Mouse (Mus musculus) embryonic facial prominence, embryonic 14.5 days (tissue): ENCODE measurements around the gene Hes6. TPM values are rescaled to one million over a fixed set of nuclear protein-coding genes. Genes with fewer than 3 reads are reported as not detected.

ENCODE experiments used
- ATAC-seq: fragments of 200-750 bp; cut with Nextera tagmentation; 2 replicates; pipeline ENCODE4 v1.8.0; 2017; ENCODE audit warnings: low read depth, moderate number of reproducible peaks, moderate TSS enrichment
- DNase-seq: peaks from one replicate; pipeline ENCODE4 v3.0.0-alpha.2; 2015; ENCODE audit warnings: low spot score
- H3K27ac ChIP-seq: fragments of 300-500 bp; sonication (generic); replicated peaks from 2 replicates; pipeline ENCODE4 v1.5.1; 2014; ENCODE audit warnings: low read depth, mild to moderate bottlenecking, low read length, moderate library complexity
- H3K27me3 ChIP-seq: fragments of 300-500 bp; sonication (generic); replicated peaks from 2 replicates; pipeline ENCODE4 v1.6.1; 2014; ENCODE audit warnings: low read length; ENCODE audit not compliant: control insufficient read depth, insufficient read depth
- H3K36me3 ChIP-seq: fragments of 300-500 bp; sonication (generic); 2 replicates; pipeline ENCODE4 v1.6.1; 2014; ENCODE audit warnings: low read length, mixed read lengths; ENCODE audit not compliant: control insufficient read depth, insufficient read depth
- H3K4me1 ChIP-seq: fragments of 300-500 bp; sonication (generic); 2 replicates; pipeline ENCODE4 v1.6.1; 2014; ENCODE audit warnings: antibody characterized with exemption, low read length; ENCODE audit not compliant: control insufficient read depth, insufficient read depth
- H3K4me2 ChIP-seq: fragments of 300-500 bp; sonication (generic); 2 replicates; pipeline ENCODE4 v1.6.1; 2014; ENCODE audit warnings: low read depth, mild to moderate bottlenecking, low read length, moderate library complexity, mixed read lengths
- H3K4me3 ChIP-seq: fragments of 300-500 bp; sonication (generic); 2 replicates; pipeline ENCODE4 v1.5.1; 2014; ENCODE audit warnings: low read depth, mild to moderate bottlenecking, low read length
- H3K9ac ChIP-seq: fragments of 300-500 bp; sonication (generic); 2 replicates; pipeline ENCODE4 v1.6.1; 2014; ENCODE audit warnings: low read depth, mild to moderate bottlenecking, low read length, moderate library complexity, mixed read lengths
- H3K9me3 ChIP-seq: fragments of 300-500 bp; sonication (generic); 2 replicates; pipeline ENCODE4 v1.6.1; 2016; ENCODE audit warnings: low read length; ENCODE audit not compliant: control insufficient read depth
- WGBS: fragments of 180-500 bp; shearing (Covaris S2); extraction: QIAGEN DNeasy Blood & Tissue Kit; methylation state at CpG from one replicate; pipeline ENCODE4 v1.1.7; 2014; 5-methylcytosine and 5-hydroxymethylcytosine counted together
- polyA plus RNA-seq: library from polyadenylated mRNA; unstranded; fragments of >200 nt; fragmentation: Nextera tagmentation; extraction: Ambion mirVana; gene quantifications from 2 replicates; pipeline ENCODE4 v1.2.1, GENCODE M21; 2014

Gene Hes6
- polyA plus RNA-seq, 1 experiment from 2014 or later, result 106 TPM

DNA sequence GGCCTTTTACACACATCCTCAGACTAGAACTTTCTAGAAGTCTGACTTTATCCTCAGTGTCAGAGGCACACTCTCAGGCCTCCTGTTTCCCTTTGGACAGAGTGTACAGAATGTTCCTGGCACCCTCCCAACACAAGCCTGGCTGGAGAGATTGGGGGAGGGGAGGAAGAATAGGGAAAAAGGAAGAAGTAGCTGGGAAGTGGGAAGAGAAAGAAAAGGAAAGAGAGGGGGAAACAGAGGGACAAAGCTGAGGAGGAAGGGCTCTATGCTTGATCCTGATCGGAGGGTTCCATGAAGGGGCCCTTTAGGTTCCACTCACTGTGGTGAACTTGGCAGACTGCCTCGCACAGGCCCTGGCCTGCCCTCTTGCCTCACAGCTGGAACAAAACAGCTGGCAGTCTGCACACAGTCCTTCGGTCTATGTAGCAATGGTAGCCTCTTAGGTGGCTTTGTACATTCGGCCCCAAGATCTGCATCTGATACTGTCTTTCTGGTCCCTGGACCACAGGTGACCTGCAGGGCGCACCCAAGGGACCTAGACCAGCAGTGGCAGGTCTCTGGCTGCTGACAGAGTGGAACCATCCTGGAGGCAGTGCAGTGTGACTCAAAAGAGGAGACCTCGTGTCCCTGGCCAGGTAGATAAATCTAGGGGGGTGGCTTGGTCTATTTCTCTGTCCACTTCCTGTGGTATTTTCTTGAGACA lies 22.7 kb upstream of the Hes6 start:
- Histone ChIP-seq H3K4me3 (no peak overlapping the region), H3K4me2 (no peak overlapping the region), H3K9me3 (no peaks in the 10 kb centered on the region), H3K9ac (no peak overlapping the region), H3K27me3 (no peaks in the 10 kb centered on the region), H3K27ac (peak overlapping the region; percentile 36; the same call in 1 of the 2 replicates), H3K36me3 (peaks cover 17% of the 10 kb centered on the region; the same call in 1 of the 2 replicates), H3K4me1 (peaks cover 10% of the 10 kb centered on the region)
- peak; percentile 86 for ATAC-seq
- 60% methylated on average over 6 of the region's 6 CpGs for WGBS
- peak; percentile 84 for DNase-seq

- ATAC-seq, result no peak
- Histone ChIP-seq H3K27me3 (no peaks in the 10 kb centered on the region), H3K27ac (peak overlapping the region; percentile 36; the same call in 1 of the 2 replicates), H3K4me1 (peaks cover 10% of the 10 kb centered on the region), H3K4me2 (no peak overlapping the region), H3K4me3 (no peak overlapping the region), H3K9ac (no peak overlapping the region), H3K36me3 (peaks cover 17% of the 10 kb centered on the region; the same call in 1 of the 2 replicates), H3K9me3 (no peaks in the 10 kb centered on the region)
- WGBS, result 79% methylated on average over 13 of the region's 13 CpGs
- DNase-seq, result no peak
Observed at GRCm38 (mm10) chr1:91435606-91436130, 21.8 kb upstream of the Hes6 start.

DNA sequence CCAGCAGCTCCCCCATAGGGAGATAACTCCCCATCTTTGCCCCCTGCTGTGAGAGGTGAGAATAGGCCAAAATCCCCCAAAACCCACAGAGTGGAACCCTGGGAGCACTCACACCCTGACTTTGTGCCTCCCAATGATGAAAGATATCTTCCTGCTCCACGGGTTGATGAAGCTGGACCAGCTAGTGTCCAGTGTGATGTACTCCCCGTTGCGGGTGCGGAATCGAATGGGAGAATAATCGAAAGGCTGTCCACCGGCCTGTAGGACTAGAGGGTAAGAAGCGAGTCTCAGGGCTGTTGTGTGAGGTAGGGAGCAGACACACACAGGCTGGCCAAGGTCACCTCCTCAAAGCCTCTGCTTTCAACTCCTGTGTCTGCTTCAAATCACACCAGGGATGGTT lies 21.1 kb upstream of the Hes6 start:
- H3K4me1 ChIP-seq, result peaks cover 10% of the 10 kb centered on the region
- no peak overlapping the region for H3K9ac ChIP-seq
- DNase-seq (no peak), ATAC-seq (no peak)
- WGBS, result 93% methylated on average over 8 of the region's 8 CpGs
- 0 out of 2 replicates have a peak, but pooled peaks cover 13% of the 10 kb centered on the region for H3K36me3 ChIP-seq
- H3K9me3 ChIP-seq, result no peaks in the 10 kb centered on the region
- H3K4me2 ChIP-seq, result no peak overlapping the region
- no peaks in the 10 kb centered on the region for H3K27me3 ChIP-seq
- no peak overlapping the region for H3K27ac ChIP-seq
- H3K4me3 ChIP-seq, result no peak overlapping the region

GRCm38 (mm10) chr1:91430761-91431160 lies 16.9 kb upstream of the Hes6 start:
- ATAC-seq (no peak), DNase-seq (no peak)
- H3K9me3 ChIP-seq, result no peaks in the 10 kb centered on the region
- H3K36me3 ChIP-seq, result peaks cover 13% of the 10 kb centered on the region; the same call in 1 of the 2 replicates
- H3K4me3 ChIP-seq, result no peak overlapping the region
- no peaks in the 10 kb centered on the region for H3K4me1 ChIP-seq
- no peak overlapping the region for H3K9ac ChIP-seq
- WGBS, result 81% methylated on average over 7 of the region's 7 CpGs
- H3K27me3 ChIP-seq, result no peaks in the 10 kb centered on the region
- H3K27ac ChIP-seq, result no peak overlapping the region
- no peak overlapping the region for H3K4me2 ChIP-seq

DNA sequence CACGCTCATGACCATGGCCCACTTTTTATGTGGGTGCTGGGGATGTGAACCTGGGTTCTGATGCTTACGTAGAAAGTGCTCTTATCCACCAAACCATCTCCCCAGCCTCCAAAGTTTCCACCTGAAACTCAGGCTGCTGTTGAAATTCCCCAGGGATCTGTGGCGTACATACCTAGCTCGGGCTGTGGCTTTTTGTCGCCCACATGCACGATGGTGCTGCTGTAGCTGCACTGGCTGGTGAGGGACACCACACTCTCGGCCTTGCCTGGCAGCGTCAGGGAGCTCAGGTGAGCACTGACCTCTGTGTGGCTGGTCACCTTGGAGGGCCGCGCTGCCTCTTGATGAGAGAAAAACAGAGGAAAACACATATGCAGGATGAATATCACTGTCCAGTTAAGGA lies 15.4 kb upstream of the Hes6 start:
- ATAC-seq (no peak), DNase-seq (no peak)
- Histone ChIP-seq H3K27me3 (no peaks in the 10 kb centered on the region), H3K4me1 (no peaks in the 10 kb centered on the region), H3K9ac (0 out of 2 replicates have a peak overlapping the region, but pooled peaks have one; percentile 34), H3K4me2 (no peak overlapping the region), H3K27ac (no peak overlapping the region), H3K9me3 (no peaks in the 10 kb centered on the region), H3K36me3 (peaks cover 13% of the 10 kb centered on the region; the same call in 1 of the 2 replicates), H3K4me3 (no peak overlapping the region)
- 89% methylated on average over 10 of the region's 10 CpGs for WGBS

DNA sequence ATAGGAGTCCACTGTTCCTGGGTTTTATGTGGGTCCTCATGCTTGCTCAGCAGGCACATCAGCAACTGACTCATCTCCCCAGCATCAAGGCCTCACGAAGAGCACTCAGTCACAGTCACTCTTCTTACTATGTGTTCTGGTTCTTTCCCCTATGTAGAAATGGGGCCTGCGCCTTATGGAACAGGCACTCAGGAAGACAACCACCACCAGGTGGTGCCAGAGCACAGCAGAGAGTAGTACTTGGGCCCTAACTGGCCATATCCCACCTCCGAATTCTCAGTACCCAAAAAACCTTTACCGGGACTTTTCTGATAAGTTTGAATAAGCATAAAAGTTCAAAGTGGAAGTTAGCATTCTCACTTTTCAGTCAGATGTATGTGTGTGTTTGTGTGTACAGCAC lies 14.8 kb upstream of the Hes6 start:
- no peak overlapping the region for H3K27ac ChIP-seq
- no peak overlapping the region for H3K4me2 ChIP-seq
- DNase-seq, result peak; percentile 91
- H3K9ac ChIP-seq, result no peak overlapping the region
- peaks cover 13% of the 10 kb centered on the region; the same call in 1 of the 2 replicates for H3K36me3 ChIP-seq
- H3K27me3 ChIP-seq, result no peaks in the 10 kb centered on the region
- no peaks in the 10 kb centered on the region for H3K4me1 ChIP-seq
- no peak overlapping the region for H3K4me3 ChIP-seq
- ATAC-seq, result peak; percentile 86
- 28% methylated on average over 4 of the region's 4 CpGs for WGBS
- H3K9me3 ChIP-seq, result no peaks in the 10 kb centered on the region

- WGBS, result 83% methylated on average over 9 of the region's 9 CpGs
- no peaks in the 10 kb centered on the region for H3K4me1 ChIP-seq
- no peak overlapping the region for H3K9ac ChIP-seq
- no peak overlapping the region for H3K4me3 ChIP-seq
- H3K36me3 ChIP-seq, result peaks cover 3% of the 10 kb centered on the region; the same call in 1 of the 2 replicates
- no peak overlapping the region for H3K4me2 ChIP-seq
- no peak for DNase-seq
- no peaks in the 10 kb centered on the region for H3K27me3 ChIP-seq
- H3K27ac ChIP-seq, result no peak overlapping the region
- H3K9me3 ChIP-seq, result no peaks in the 10 kb centered on the region
- no peak for ATAC-seq
Observed at GRCm38 (mm10) chr1:91426397-91426796, 12.6 kb upstream of the Hes6 start.

DNA sequence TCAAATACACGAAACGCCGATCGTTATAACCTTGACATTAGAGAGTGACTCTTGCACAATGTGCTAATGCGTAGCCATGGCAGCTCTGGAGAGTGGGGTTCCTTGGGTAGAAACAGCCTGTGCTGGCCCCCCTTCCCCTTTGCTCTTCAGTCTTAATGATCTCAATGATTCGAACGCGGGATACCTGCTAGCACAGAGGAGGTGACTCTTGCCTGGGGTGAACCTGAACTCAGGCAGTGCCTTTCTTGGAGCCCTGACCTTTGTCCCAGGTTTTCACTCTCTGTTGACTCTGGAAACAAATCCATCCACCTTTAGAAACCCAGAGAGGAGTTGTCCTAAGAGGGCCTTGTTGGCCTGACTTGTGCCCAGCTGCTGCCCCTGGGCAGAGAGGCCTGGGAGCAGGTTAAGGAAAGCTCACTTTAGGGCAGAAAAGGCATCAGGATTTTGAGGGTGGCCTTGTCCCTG lies 6.8 kb upstream of the Hes6 start:
- no peak for ATAC-seq
- no peaks in the 10 kb centered on the region for H3K9me3 ChIP-seq

More for the DNA sequence above, 6.8 kb upstream of the Hes6 start:
- H3K4me1 ChIP-seq, result no peaks in the 10 kb centered on the region
- 92% methylated on average over 8 of the region's 8 CpGs for WGBS
- DNase-seq, result no peak
- no peak overlapping the region for H3K9ac ChIP-seq
- H3K27ac ChIP-seq, result no peak overlapping the region
- H3K36me3 ChIP-seq, result 0 out of 2 replicates have a peak, but pooled peaks cover 4% of the 10 kb centered on the region
- no peaks in the 10 kb centered on the region for H3K27me3 ChIP-seq
- no peak overlapping the region for H3K4me2 ChIP-seq
- H3K4me3 ChIP-seq, result no peak overlapping the region
